ENCODE assay signal across 8 mouse cellular contexts in the genomic region with DNA sequence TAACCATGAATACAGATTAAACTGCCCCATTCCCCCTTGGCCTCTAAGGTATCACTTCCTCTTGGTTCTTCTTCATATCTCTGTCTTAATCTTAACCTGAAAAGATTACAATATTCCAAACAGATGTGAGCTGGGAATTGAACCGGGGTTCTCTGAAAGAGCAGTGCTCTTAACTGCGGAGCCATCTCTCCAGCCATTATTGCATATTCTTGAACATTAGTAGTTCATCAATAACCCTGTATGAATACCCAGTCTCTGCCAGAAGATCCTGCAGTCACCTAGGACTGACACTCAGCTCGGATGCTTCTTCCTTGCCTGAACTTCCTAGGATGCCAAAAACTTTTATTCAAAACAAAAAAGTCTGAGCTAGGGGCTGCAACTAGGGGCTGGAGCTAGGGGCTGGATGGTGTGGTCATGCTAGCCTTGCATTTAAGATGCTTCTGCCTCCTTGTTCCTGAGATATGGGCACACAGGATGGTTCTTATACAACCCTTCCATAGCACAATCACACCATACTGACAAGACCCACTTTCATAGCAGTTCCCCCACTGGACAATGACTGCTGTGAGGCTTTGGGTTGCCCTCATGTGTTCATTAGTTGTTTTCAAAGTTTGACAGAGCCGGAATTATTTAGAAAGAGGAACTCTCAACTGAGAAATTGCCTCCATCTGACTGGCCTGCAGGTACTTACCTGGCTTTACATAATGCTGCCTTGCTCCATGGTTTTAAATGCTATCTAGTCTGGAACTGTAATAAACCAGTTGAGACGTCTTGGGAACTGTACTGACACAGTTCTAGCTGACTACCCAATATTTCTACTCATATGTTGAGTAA. TPM values are rescaled to one million over a fixed set of nuclear protein-coding genes. Genes with fewer than 3 reads are reported as not detected.
DNase-seq lines count a peak whose midpoint lies in the region; ATAC-seq and TF ChIP-seq lines count a peak whose summit lies in the region.
"Not testable (repeated sequence)": the region's sequence is repeated elsewhere in the genome, so short reads cannot be mapped to it uniquely, and the experiment has no call there.

No protein-coding gene starts in this region.

- not testable (repeated sequence) for H3K4me3 ChIP-seq in forebrain, embryonic 14.5 days (ENCODE audit: low read depth, low read length); heart, embryonic 15.5 days; kidney, embryonic 16.5 days (ENCODE audit: low read length); midbrain, postnatal 0 days (ENCODE audit: low read depth, low read length)

- DNase-seq in CD4-positive, CD25-positive, alpha-beta regulatory T cell, adult 2 months (ENCODE audit: low read depth, low spot score): peak; percentile 32
- peak; percentile 19 for DNase-seq in c-Kit-positive CD71-positive TER-119-positive erythroid progenitor cells, embryonic 14.5 days (ENCODE audit: low spot score)
- DNase-seq in forebrain, embryonic 14.5 days (ENCODE audit: low spot score): peak; percentile 19
- DNase-seq in liver: peak; percentile 10
- peak; percentile 20 for DNase-seq in midbrain, postnatal 0 days (ENCODE audit: low spot score)
- peak; percentile 35 to 78 for DNase-seq in spleen, postnatal 4 days (ENCODE audit: low spot score in 2 of 2)

- TF ChIP-seq CTCF in midbrain, postnatal 0 days (IDR thresholded peaks at IDR 0.05): not testable (repeated sequence)

- H3K9ac ChIP-seq in forebrain, embryonic 14.5 days (ENCODE audit: low read length); heart, embryonic 15.5 days; kidney, embryonic 16.5 days (replicated peaks; ENCODE audit: low read length); midbrain, postnatal 0 days (replicated peaks; ENCODE audit: low read length, poor library complexity, severe bottlenecking): not testable (repeated sequence)

- 86% methylated on average over 5 of the region's 5 CpGs for WGBS in forebrain, embryonic 14.5 days
- 79% methylated on average over 5 of the region's 5 CpGs for WGBS in heart, embryonic 15.5 days
- 85% methylated on average over 5 of the region's 5 CpGs for WGBS in kidney, embryonic 16.5 days
- 83% methylated on average over 5 of the region's 5 CpGs for WGBS in midbrain, postnatal 0 days

- peak; percentile 96 for ATAC-seq in forebrain, embryonic 14.5 days
- ATAC-seq in heart, embryonic 15.5 days (replicated peaks; ENCODE audit: insufficient number of reproducible peaks, insufficient read depth, low FRiP score, low read depth): peak; percentile 98
- peak; percentile 100 for ATAC-seq in kidney, embryonic 16.5 days (ENCODE audit: low FRiP score, low TSS enrichment)
- peak; percentile 99 for ATAC-seq in midbrain, postnatal 0 days (ENCODE audit: low FRiP score)

- H3K4me2 ChIP-seq in forebrain, embryonic 14.5 days (ENCODE audit: low read length); heart, embryonic 15.5 days; kidney, embryonic 16.5 days (replicated peaks; ENCODE audit: low read depth, low read length); midbrain, postnatal 0 days (ENCODE audit: low read depth, low read length, poor library complexity, severe bottlenecking): not testable (repeated sequence)

- not testable (repeated sequence) for H3K9me3 ChIP-seq in forebrain, embryonic 14.5 days (replicated peaks; ENCODE audit: control insufficient read depth, low read length); heart, embryonic 15.5 days (replicated peaks); kidney, embryonic 16.5 days (ENCODE audit: low read length); midbrain, postnatal 0 days (ENCODE audit: low read length)

- not testable (repeated sequence) for H3K4me1 ChIP-seq in forebrain, embryonic 14.5 days (ENCODE audit: control insufficient read depth, insufficient read depth, low read length); heart, embryonic 15.5 days (replicated peaks); kidney, embryonic 16.5 days (ENCODE audit: insufficient read depth, low read length); midbrain, postnatal 0 days (ENCODE audit: insufficient read depth, low read length)

- H3K27me3 ChIP-seq in forebrain, embryonic 14.5 days (replicated peaks; ENCODE audit: control insufficient read depth, insufficient read depth, low read length); heart, embryonic 15.5 days; kidney, embryonic 16.5 days (ENCODE audit: insufficient read depth, low read length); midbrain, postnatal 0 days (ENCODE audit: insufficient read depth, low read length): not testable (repeated sequence)

- not testable (repeated sequence) for H3K27ac ChIP-seq in forebrain, embryonic 14.5 days (ENCODE audit: low read depth, low read length); heart, embryonic 15.5 days; kidney, embryonic 16.5 days (ENCODE audit: low read length); midbrain, postnatal 0 days (ENCODE audit: low read depth, low read length)

- H3K36me3 ChIP-seq in forebrain, embryonic 14.5 days (ENCODE audit: control insufficient read depth, insufficient read depth, low read length); heart, embryonic 15.5 days; kidney, embryonic 16.5 days (ENCODE audit: insufficient read depth, low read length); midbrain, postnatal 0 days (ENCODE audit: insufficient read depth, low read length): not testable (repeated sequence)

RNA-seq across cellular contexts. Expression of gene Satl1, which starts 35.8 kb away (rescaled TPM):
- not detected in 2 replicates for polyA plus RNA-seq in forebrain, embryonic 14.5 days (2014; fragmentation: Nextera tagmentation; extraction: Ambion mirVana)
- polyA plus RNA-seq in heart, embryonic 15.5 days (2015; fragmentation: Nextera tagmentation; extraction: Ambion mirVana): not detected in 2 replicates
- not detected in 2 replicates for polyA plus RNA-seq in kidney, embryonic 16.5 days (2015; fragmentation: Nextera tagmentation; extraction: Ambion mirVana)
- not detected in 2 replicates for total RNA-seq in midbrain, postnatal 0 days (2014; rRNA removed)
- polyA plus RNA-seq in midbrain, postnatal 0 days (2015; fragmentation: Nextera tagmentation; extraction: Ambion mirVana): not detected in 2 replicates

RNA-seq across cellular contexts. Expression of gene Apool, which starts 59.7 kb away (rescaled TPM):
- 25.9 and 32.2 TPM in 2 replicates for polyA plus RNA-seq in forebrain, embryonic 14.5 days (2014; fragmentation: Nextera tagmentation; extraction: Ambion mirVana)
- 65.8 and 79.9 TPM in 2 replicates for polyA plus RNA-seq in heart, embryonic 15.5 days (2015; fragmentation: Nextera tagmentation; extraction: Ambion mirVana)
- 59.8 and 63.6 TPM in 2 replicates for polyA plus RNA-seq in kidney, embryonic 16.5 days (2015; fragmentation: Nextera tagmentation; extraction: Ambion mirVana)
- total RNA-seq in midbrain, postnatal 0 days (2014; rRNA removed): 3.6 and 5.7 TPM in 2 replicates
- polyA plus RNA-seq in midbrain, postnatal 0 days (2015; fragmentation: Nextera tagmentation; extraction: Ambion mirVana): 9.2 and 9.7 TPM in 2 replicates
